Mouse (Mus musculus): Measurements from ENCODE around the gene Fam20b. TPM values are rescaled to one million over a fixed set of nuclear protein-coding genes. Genes with fewer than 3 reads are reported as not detected.

The Fam20b gene
- polyA plus RNA-seq, 1 experiment from 2014 or later, result 34.3 TPM

GRCm38 (mm10) chr1:156752990-156753389, 34.1 kb upstream of the Fam20b start:
- WGBS, result 89% methylated on average over 7 of the region's 7 CpGs
- Histone ChIP-seq H3K4me3 (replicated peaks; ENCODE audit: low read depth, low read length) (no peak overlapping the region), H3K9ac (replicated peaks; ENCODE audit: low read length) (no peak overlapping the region), H3K4me2 (ENCODE audit: low read length) (no peak overlapping the region), H3K27ac (replicated peaks; ENCODE audit: low read depth, low read length) (no peak overlapping the region), H3K4me1 (ENCODE audit: control insufficient read depth, insufficient read depth, low read length) (peaks cover 23% of the 10 kb centered on the region), H3K9me3 (ENCODE audit: control insufficient read depth, low read length) (no peaks in the 10 kb centered on the region), H3K27me3 (ENCODE audit: control insufficient read depth, insufficient read depth, low read length) (no peaks in the 10 kb centered on the region), H3K36me3 (ENCODE audit: control insufficient read depth, insufficient read depth, low read length) (no peaks in the 10 kb centered on the region)
- DNase-seq (no peak), ATAC-seq (ENCODE audit: low FRiP score, low TSS enrichment) (no peak)

- Histone ChIP-seq H3K9me3 (ENCODE audit: control insufficient read depth, low read length) (no peaks in the 10 kb centered on the region), H3K4me1 (ENCODE audit: control insufficient read depth, insufficient read depth, low read length) (peaks cover 23% of the 10 kb centered on the region), H3K4me3 (replicated peaks; ENCODE audit: low read depth, low read length) (peak overlapping the region; percentile 7; the same call in 1 of the 2 replicates), H3K9ac (replicated peaks; ENCODE audit: low read length) (peak overlapping the region; percentile 36; the same call in 1 of the 2 replicates), H3K27ac (replicated peaks; ENCODE audit: low read depth, low read length) (peak overlapping the region; percentile 53; the same call in 1 of the 2 replicates), H3K27me3 (ENCODE audit: control insufficient read depth, insufficient read depth, low read length) (no peaks in the 10 kb centered on the region), H3K4me2 (ENCODE audit: low read length) (peak overlapping the region; percentile 53), H3K36me3 (ENCODE audit: control insufficient read depth, insufficient read depth, low read length) (no peaks in the 10 kb centered on the region)
- DNase-seq, result peak; percentile 90
- peak; percentile 15; the same call in 1 of the 2 replicates for ATAC-seq (ENCODE audit: low FRiP score, low TSS enrichment)
- WGBS, result 4% methylated on average over 21 of the region's 21 CpGs
Measured at GRCm38 (mm10) chr1:156752020-156752724, 33.3 kb upstream of the Fam20b start.

GRCm38 (mm10) chr1:156750261-156750660, 31.4 kb upstream of the Fam20b start:
- no peak overlapping the region for H3K4me3 ChIP-seq (replicated peaks; ENCODE audit: low read depth, low read length)
- H3K27ac ChIP-seq (replicated peaks; ENCODE audit: low read depth, low read length), result no peak overlapping the region
- DNase-seq (no peak), ATAC-seq (ENCODE audit: low FRiP score, low TSS enrichment) (no peak)
- H3K27me3 ChIP-seq (ENCODE audit: control insufficient read depth, insufficient read depth, low read length), result no peaks in the 10 kb centered on the region
- H3K36me3 ChIP-seq (ENCODE audit: control insufficient read depth, insufficient read depth, low read length), result no peaks in the 10 kb centered on the region
- no peak overlapping the region for H3K9ac ChIP-seq (replicated peaks; ENCODE audit: low read length)
- H3K9me3 ChIP-seq (ENCODE audit: control insufficient read depth, low read length), result no peaks in the 10 kb centered on the region
- H3K4me1 ChIP-seq (ENCODE audit: control insufficient read depth, insufficient read depth, low read length), result peaks cover 20% of the 10 kb centered on the region
- no peak overlapping the region for H3K4me2 ChIP-seq (ENCODE audit: low read length)
- WGBS, result 56% methylated on average over 4 of the region's 4 CpGs

GRCm38 (mm10) chr1:156749136-156749535, 30.2 kb upstream of the Fam20b start:
- H3K9ac ChIP-seq (replicated peaks; ENCODE audit: low read length), result no peak overlapping the region
- DNase-seq (no peak), ATAC-seq (ENCODE audit: low FRiP score, low TSS enrichment) (no peak)
- no peak overlapping the region for H3K4me2 ChIP-seq (ENCODE audit: low read length)
- H3K4me1 ChIP-seq (ENCODE audit: control insufficient read depth, insufficient read depth, low read length), result peaks cover 9% of the 10 kb centered on the region
- no peaks in the 10 kb centered on the region for H3K27me3 ChIP-seq (ENCODE audit: control insufficient read depth, insufficient read depth, low read length)
- no peaks in the 10 kb centered on the region for H3K9me3 ChIP-seq (ENCODE audit: control insufficient read depth, low read length)
- H3K27ac ChIP-seq (replicated peaks; ENCODE audit: low read depth, low read length), result no peak overlapping the region
- H3K4me3 ChIP-seq (replicated peaks; ENCODE audit: low read depth, low read length), result no peak overlapping the region
- H3K36me3 ChIP-seq (ENCODE audit: control insufficient read depth, insufficient read depth, low read length), result no peaks in the 10 kb centered on the region

- ATAC-seq (ENCODE audit: low FRiP score, low TSS enrichment) (peak; percentile 50; the same call in 1 of the 2 replicates), DNase-seq (peak; percentile 41)
Measured at GRCm38 (mm10) chr1:156748435-156749005, 29.6 kb upstream of the Fam20b start.

GRCm38 (mm10) chr1:156745188-156745810, 26.4 kb upstream of the Fam20b start:
- ATAC-seq (ENCODE audit: low FRiP score, low TSS enrichment) (no peak), DNase-seq (no peak)
- Histone ChIP-seq H3K9me3 (ENCODE audit: control insufficient read depth, low read length) (no peaks in the 10 kb centered on the region), H3K36me3 (ENCODE audit: control insufficient read depth, insufficient read depth, low read length) (no peaks in the 10 kb centered on the region), H3K27ac (replicated peaks; ENCODE audit: low read depth, low read length) (no peak overlapping the region), H3K4me3 (replicated peaks; ENCODE audit: low read depth, low read length) (no peak overlapping the region), H3K4me1 (ENCODE audit: control insufficient read depth, insufficient read depth, low read length) (no peaks in the 10 kb centered on the region), H3K27me3 (ENCODE audit: control insufficient read depth, insufficient read depth, low read length) (no peaks in the 10 kb centered on the region), H3K9ac (replicated peaks; ENCODE audit: low read length) (no peak overlapping the region), H3K4me2 (ENCODE audit: low read length) (no peak overlapping the region)
- WGBS, result 84% methylated on average over 7 of the region's 7 CpGs

More at GRCm38 (mm10) chr1:156748435-156749005, 29.6 kb upstream of the Fam20b start:
- Histone ChIP-seq H3K9ac (replicated peaks; ENCODE audit: low read length) (no peak overlapping the region), H3K27ac (replicated peaks; ENCODE audit: low read depth, low read length) (peak overlapping the region; percentile 52; the same call in 1 of the 2 replicates), H3K9me3 (ENCODE audit: control insufficient read depth, low read length) (no peaks in the 10 kb centered on the region), H3K36me3 (ENCODE audit: control insufficient read depth, insufficient read depth, low read length) (no peaks in the 10 kb centered on the region), H3K4me1 (ENCODE audit: control insufficient read depth, insufficient read depth, low read length) (peaks cover 8% of the 10 kb centered on the region), H3K27me3 (ENCODE audit: control insufficient read depth, insufficient read depth, low read length) (no peaks in the 10 kb centered on the region), H3K4me2 (ENCODE audit: low read length) (no peak overlapping the region), H3K4me3 (replicated peaks; ENCODE audit: low read depth, low read length) (no peak overlapping the region)
- 77% methylated on average over 16 of the region's 16 CpGs for WGBS

- WGBS, result 64% methylated on average over 11 of the region's 11 CpGs
- no peaks in the 10 kb centered on the region for H3K4me1 ChIP-seq (ENCODE audit: control insufficient read depth, insufficient read depth, low read length)
Measured at GRCm38 (mm10) chr1:156741482-156742411, 22.9 kb upstream of the Fam20b start.

GRCm38 (mm10) chr1:156735788-156736187, 16.9 kb upstream of the Fam20b start:
- no peaks in the 10 kb centered on the region for H3K36me3 ChIP-seq (ENCODE audit: control insufficient read depth, insufficient read depth, low read length)
- WGBS, result 83% methylated on average over 2 of the region's 2 CpGs
- H3K4me3 ChIP-seq (replicated peaks; ENCODE audit: low read depth, low read length), result no peak overlapping the region
- no peak for ATAC-seq (ENCODE audit: low FRiP score, low TSS enrichment)
- H3K9me3 ChIP-seq (ENCODE audit: control insufficient read depth, low read length), result no peaks in the 10 kb centered on the region
- DNase-seq, result no peak
- H3K4me2 ChIP-seq (ENCODE audit: low read length), result no peak overlapping the region
- H3K27me3 ChIP-seq (ENCODE audit: control insufficient read depth, insufficient read depth, low read length), result no peaks in the 10 kb centered on the region
- H3K27ac ChIP-seq (replicated peaks; ENCODE audit: low read depth, low read length), result no peak overlapping the region
- no peak overlapping the region for H3K9ac ChIP-seq (replicated peaks; ENCODE audit: low read length)
- H3K4me1 ChIP-seq (ENCODE audit: control insufficient read depth, insufficient read depth, low read length), result no peaks in the 10 kb centered on the region

More at GRCm38 (mm10) chr1:156741482-156742411, 22.9 kb upstream of the Fam20b start:
- Histone ChIP-seq H3K9me3 (ENCODE audit: control insufficient read depth, low read length) (no peaks in the 10 kb centered on the region), H3K36me3 (ENCODE audit: control insufficient read depth, insufficient read depth, low read length) (no peaks in the 10 kb centered on the region), H3K4me2 (ENCODE audit: low read length) (no peak overlapping the region), H3K27me3 (ENCODE audit: control insufficient read depth, insufficient read depth, low read length) (no peaks in the 10 kb centered on the region), H3K4me3 (replicated peaks; ENCODE audit: low read depth, low read length) (no peak overlapping the region), H3K9ac (replicated peaks; ENCODE audit: low read length) (no peak overlapping the region), H3K27ac (replicated peaks; ENCODE audit: low read depth, low read length) (no peak overlapping the region)
- ATAC-seq (ENCODE audit: low FRiP score, low TSS enrichment), result no peak; the same call in 1 of the 2 replicates
- DNase-seq, result peak; percentile 89

All from midbrain, embryonic 14.5 days (tissue).